Mouse (Mus musculus) c-Kit-negative CD71-positive TER-119-positive erythroid progenitor cells, embryonic 14.5 days (primary cell): ENCODE data around the gene Mrpl36.

Source experiments
- DNase-seq: peaks from one replicate; pipeline ENCODE4 v3.0.0-alpha.2; 2013; ENCODE audit warnings: low read depth, low spot score

The Mrpl36 gene

DNA sequence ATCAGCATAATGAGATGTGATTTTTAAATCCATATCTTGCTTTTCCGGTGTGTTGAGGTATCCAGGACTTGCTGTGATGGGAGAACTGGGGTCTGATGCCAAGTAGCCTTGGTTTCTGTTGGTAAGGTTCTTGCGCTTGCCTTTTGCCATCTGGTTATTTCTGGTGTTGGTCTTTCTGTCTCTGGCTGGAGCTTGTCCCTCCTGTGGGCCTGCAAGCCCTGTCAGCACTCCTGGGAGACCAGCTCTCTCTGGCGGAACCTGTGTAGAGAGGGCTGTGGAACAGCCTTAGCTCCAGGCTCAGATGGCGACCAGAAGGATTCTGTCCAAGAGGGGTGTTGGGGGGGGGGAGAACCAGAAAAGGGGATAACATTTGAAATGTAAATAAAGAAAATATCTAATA, 18.4 kb downstream of the Mrpl36 start:
- no peak for DNase-seq

DNA sequence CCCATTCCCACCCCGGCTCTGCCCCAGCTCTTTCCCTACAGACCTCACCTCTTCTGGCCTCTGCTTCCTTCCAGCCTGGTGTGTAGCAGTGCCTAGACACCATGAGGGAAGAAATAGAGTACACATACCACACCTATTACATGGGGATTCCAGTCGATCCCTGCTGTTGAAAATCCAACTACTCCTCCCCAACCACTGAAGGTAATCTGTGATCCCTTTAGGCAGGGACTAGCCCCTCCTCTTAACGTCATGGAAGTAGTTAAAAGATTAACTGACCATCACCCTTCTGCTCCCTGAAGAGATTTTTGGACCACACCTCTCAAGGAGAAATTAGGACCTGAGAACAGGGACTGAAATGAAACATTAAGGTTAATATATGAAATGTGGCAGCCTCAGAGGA, 18.9 kb downstream of the Mrpl36 start:
- no peak for DNase-seq

GRCm38 (mm10) chr13:73347922-73348650, 19.8 kb downstream of the Mrpl36 start:
- DNase-seq: no peak

GRCm38 (mm10) chr13:73350741-73351140, 22.4 kb downstream of the Mrpl36 start:
- no peak for DNase-seq

- no peak for DNase-seq
These were observed 23.6 kb downstream of the Mrpl36 start for GRCm38 (mm10) chr13:73351910-73352309.

DNA sequence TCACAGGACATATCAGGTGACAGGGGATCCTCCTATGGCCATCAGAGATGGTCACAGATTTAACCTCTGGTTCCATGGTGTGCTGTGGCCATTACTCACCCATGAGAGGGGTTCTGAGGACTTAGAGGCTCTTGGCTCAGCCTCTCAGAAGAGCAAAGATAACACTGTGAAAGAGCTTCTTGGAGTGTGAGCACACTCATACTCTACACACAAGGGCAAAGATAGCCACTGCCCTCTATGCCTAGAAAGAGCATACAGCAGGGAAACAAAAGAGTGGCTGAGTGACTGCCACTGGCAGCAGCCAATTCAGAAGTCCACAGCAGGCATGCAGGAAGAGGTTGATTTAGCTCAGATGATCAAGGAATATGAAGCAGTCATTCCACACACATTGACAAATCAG, 24.2 kb downstream of the Mrpl36 start:
- DNase-seq: no peak

- DNase-seq: no peak
These were observed 28.8 kb downstream of the Mrpl36 start for GRCm38 (mm10) chr13:73357106-73357505.

- no peak for DNase-seq
These were observed 45.1 kb downstream of the Mrpl36 start for GRCm38 (mm10) chr13:73373367-73373766.

GRCm38 (mm10) chr13:73374612-73375011, 46.3 kb downstream of the Mrpl36 start:
- DNase-seq: no peak

- DNase-seq: no peak
These were observed 49.3 kb downstream of the Mrpl36 start for GRCm38 (mm10) chr13:73377637-73378036.
